Mouse (Mus musculus): Measurements from ENCODE around the gene Klhdc8a. TPM values are rescaled to one million over a fixed set of nuclear protein-coding genes. Genes with fewer than 3 reads are reported as not detected.
A peak's percentile ranks its signal among the peaks of the same experiment; 100 is the strongest.

Klhdc8a gene
- polyA plus RNA-seq, 1 experiment from 2014 or later = 0.32 TPM

GRCm38 (mm10) chr1:132287445-132287844, 11.0 kb upstream of the Klhdc8a start:
- H3K4me1 ChIP-seq (ENCODE audit: insufficient read depth) = peaks cover 2% of the 10 kb centered on the region; the same call in 1 of the 2 replicates
- ATAC-seq (no peak), DNase-seq (no peak)
- no peaks in the 10 kb centered on the region for H3K36me3 ChIP-seq (replicated peaks; ENCODE audit: insufficient read depth, low read length)
- no peak overlapping the region for H3K4me3 ChIP-seq (ENCODE audit: low read depth, low read length)
- no peak overlapping the region for H3K4me2 ChIP-seq (ENCODE audit: low read depth, low read length)
- no peaks in the 10 kb centered on the region for H3K9me3 ChIP-seq (ENCODE audit: low read length)
- peaks cover 4% of the 10 kb centered on the region; the same call in 1 of the 2 replicates for H3K27me3 ChIP-seq (ENCODE audit: insufficient read depth, low read length)
- H3K27ac ChIP-seq (ENCODE audit: low read depth) = no peak overlapping the region
- 70% methylated on average over 2 of the region's 2 CpGs for WGBS (ENCODE audit: insufficient replicate concordance)
- no peak for TF ChIP-seq CTCF (IDR thresholded peaks at IDR 0.05; ENCODE audit: low read depth)
- no peak for TF ChIP-seq EP300 (IDR thresholded peaks at IDR 0.05; ENCODE audit: low read depth)
- H3K9ac ChIP-seq (replicated peaks) = no peak overlapping the region

GRCm38 (mm10) chr1:132287991-132288451, 10.4 kb upstream of the Klhdc8a start:
- no peak overlapping the region for H3K9ac ChIP-seq (replicated peaks)
- no peak for TF ChIP-seq EP300 (IDR thresholded peaks at IDR 0.05; ENCODE audit: low read depth)
- H3K36me3 ChIP-seq (replicated peaks; ENCODE audit: insufficient read depth, low read length) = no peaks in the 10 kb centered on the region
- H3K4me3 ChIP-seq (ENCODE audit: low read depth, low read length) = no peak overlapping the region
- 40% methylated on average over 11 of the region's 11 CpGs for WGBS (ENCODE audit: insufficient replicate concordance)
- H3K27ac ChIP-seq (ENCODE audit: low read depth) = no peak overlapping the region
- no peaks in the 10 kb centered on the region for H3K9me3 ChIP-seq (ENCODE audit: low read length)
- DNase-seq = no peak
- ATAC-seq = no peak
- H3K4me2 ChIP-seq (ENCODE audit: low read depth, low read length) = no peak overlapping the region
- peaks cover 2% of the 10 kb centered on the region; the same call in 1 of the 2 replicates for H3K4me1 ChIP-seq (ENCODE audit: insufficient read depth)
- H3K27me3 ChIP-seq (ENCODE audit: insufficient read depth, low read length) = peaks cover 4% of the 10 kb centered on the region; the same call in 1 of the 2 replicates

GRCm38 (mm10) chr1:132289965-132290364, 8.5 kb upstream of the Klhdc8a start:
- H3K4me3 ChIP-seq (ENCODE audit: low read depth, low read length) = no peak overlapping the region
- 59% methylated on average over 6 of the region's 6 CpGs for WGBS (ENCODE audit: insufficient replicate concordance)

GRCm38 (mm10) chr1:132290921-132291675, 7.3 kb upstream of the Klhdc8a start:
- ATAC-seq (no peak), DNase-seq (no peak)
- Histone ChIP-seq H3K27me3 (ENCODE audit: insufficient read depth, low read length) (peaks cover 3% of the 10 kb centered on the region; the same call in 1 of the 2 replicates), H3K36me3 (replicated peaks; ENCODE audit: insufficient read depth, low read length) (no peaks in the 10 kb centered on the region), H3K4me1 (ENCODE audit: insufficient read depth) (peaks cover 2% of the 10 kb centered on the region; the same call in 1 of the 2 replicates), H3K27ac (ENCODE audit: low read depth) (no peak overlapping the region), H3K9me3 (ENCODE audit: low read length) (no peaks in the 10 kb centered on the region), H3K9ac (replicated peaks) (no peak overlapping the region), H3K4me3 (ENCODE audit: low read depth, low read length) (no peak overlapping the region), H3K4me2 (ENCODE audit: low read depth, low read length) (no peak overlapping the region)
- TF ChIP-seq CTCF (IDR thresholded peaks at IDR 0.05; ENCODE audit: low read depth) = no peak
- TF ChIP-seq EP300 (IDR thresholded peaks at IDR 0.05; ENCODE audit: low read depth) = no peak
- WGBS (ENCODE audit: insufficient replicate concordance) = 53% methylated on average over 11 of the region's 11 CpGs

More at GRCm38 (mm10) chr1:132289965-132290364, 8.5 kb upstream of the Klhdc8a start:
- ATAC-seq (no peak), DNase-seq (no peak)
- Histone ChIP-seq H3K4me2 (ENCODE audit: low read depth, low read length) (no peak overlapping the region), H3K4me1 (ENCODE audit: insufficient read depth) (peaks cover 2% of the 10 kb centered on the region; the same call in 1 of the 2 replicates), H3K27me3 (ENCODE audit: insufficient read depth, low read length) (no peaks in the 10 kb centered on the region; the same call in 1 of the 2 replicates), H3K36me3 (replicated peaks; ENCODE audit: insufficient read depth, low read length) (no peaks in the 10 kb centered on the region), H3K9me3 (ENCODE audit: low read length) (no peaks in the 10 kb centered on the region), H3K9ac (replicated peaks) (no peak overlapping the region), H3K27ac (ENCODE audit: low read depth) (no peak overlapping the region)
- TF ChIP-seq CTCF (IDR thresholded peaks at IDR 0.05; ENCODE audit: low read depth) = no peak
- no peak for TF ChIP-seq EP300 (IDR thresholded peaks at IDR 0.05; ENCODE audit: low read depth)

GRCm38 (mm10) chr1:132291706-132292105, 6.7 kb upstream of the Klhdc8a start:
- Histone ChIP-seq H3K27me3 (ENCODE audit: insufficient read depth, low read length) (peaks cover 6% of the 10 kb centered on the region; the same call in 1 of the 2 replicates), H3K27ac (ENCODE audit: low read depth) (no peak overlapping the region), H3K4me2 (ENCODE audit: low read depth, low read length) (no peak overlapping the region), H3K4me1 (ENCODE audit: insufficient read depth) (peaks cover 2% of the 10 kb centered on the region; the same call in 1 of the 2 replicates), H3K4me3 (ENCODE audit: low read depth, low read length) (no peak overlapping the region), H3K9ac (replicated peaks) (no peak overlapping the region), H3K9me3 (ENCODE audit: low read length) (no peaks in the 10 kb centered on the region), H3K36me3 (replicated peaks; ENCODE audit: insufficient read depth, low read length) (no peaks in the 10 kb centered on the region)
- TF ChIP-seq EP300 (IDR thresholded peaks at IDR 0.05; ENCODE audit: low read depth) = no peak
- no peak for TF ChIP-seq CTCF (IDR thresholded peaks at IDR 0.05; ENCODE audit: low read depth)
- ATAC-seq (no peak), DNase-seq (no peak)
- WGBS (ENCODE audit: insufficient replicate concordance) = 71% methylated on average over 4 of the region's 4 CpGs

- no peak overlapping the region for H3K4me3 ChIP-seq (ENCODE audit: low read depth, low read length)
- H3K9me3 ChIP-seq (ENCODE audit: low read length) = no peaks in the 10 kb centered on the region
- H3K27me3 ChIP-seq (ENCODE audit: insufficient read depth, low read length) = 0 out of 2 replicates have a peak, but pooled peaks cover 11% of the 10 kb centered on the region
- TF ChIP-seq CTCF (IDR thresholded peaks at IDR 0.05; ENCODE audit: low read depth) = peak; percentile 37
- no peak for TF ChIP-seq EP300 (IDR thresholded peaks at IDR 0.05; ENCODE audit: low read depth)
- no peak overlapping the region for H3K9ac ChIP-seq (replicated peaks)
- no peak overlapping the region for H3K4me2 ChIP-seq (ENCODE audit: low read depth, low read length)
- 41% methylated on average over 21 of the region's 21 CpGs for WGBS (ENCODE audit: insufficient replicate concordance)
- DNase-seq (no peak), ATAC-seq (no peak)
- peaks cover 2% of the 10 kb centered on the region; the same call in 1 of the 2 replicates for H3K4me1 ChIP-seq (ENCODE audit: insufficient read depth)
- no peaks in the 10 kb centered on the region for H3K36me3 ChIP-seq (replicated peaks; ENCODE audit: insufficient read depth, low read length)
- no peak overlapping the region for H3K27ac ChIP-seq (ENCODE audit: low read depth)
Observed at GRCm38 (mm10) chr1:132292318-132293129, 5.9 kb upstream of the Klhdc8a start.

Measured in liver, postnatal 0 days (tissue).